Mouse (Mus musculus): ENCODE measurements at regions not wholly inside any gene's neighbourhood (a gene's known extent, or its start where the extent isn't known, plus 50 kb on each side); places are given as distances from the start of the nearest gene placed in this dataset.

GRCm38 (mm10) chr9:61283311-61283710 is 88.9 kb upstream of the Tle3 start:
- no peak for TF ChIP-seq CTCF (IDR thresholded peaks at IDR 0.05; ENCODE audit: borderline replicate concordance, insufficient read depth, low read depth, low read length)
- no peak for TF ChIP-seq POLR2A (IDR thresholded peaks at IDR 0.05; ENCODE audit: borderline replicate concordance, insufficient read depth, low read length)

Data from cerebellum, adult 2 months (tissue).